ENCODE assay signal across 9 mouse cellular contexts in the genomic region with DNA sequence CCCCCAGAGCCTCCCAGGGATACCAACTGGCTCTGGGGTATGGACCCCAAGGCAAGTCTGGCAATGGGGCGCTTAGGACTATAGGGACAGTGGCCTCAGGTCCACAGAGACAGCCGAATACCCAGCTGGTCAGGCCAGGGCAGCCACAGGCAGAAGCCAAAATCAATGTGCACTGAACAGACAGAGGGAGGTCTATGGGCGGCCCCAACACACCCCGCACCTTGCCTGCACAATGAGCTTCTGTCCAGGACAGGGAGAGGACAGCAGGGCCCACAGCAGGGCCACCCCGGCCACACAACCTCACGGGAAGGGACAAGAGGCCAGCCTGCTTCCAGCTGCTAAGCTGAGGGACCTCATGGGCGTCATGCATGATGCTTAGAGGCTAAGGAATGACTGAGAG. TPM values are rescaled to one million over a fixed set of nuclear protein-coding genes. Genes with fewer than 3 reads are reported as not detected.
DNase-seq lines count a peak whose midpoint lies in the region; ATAC-seq lines count a peak whose summit lies in the region.
"Had no signal": no experiment of that assay in that cellular context is flagged by ENCODE, and none has a peak within 500 bp of the region (broad histone marks: within the 10 kb centered on the region; RNA-seq: fewer than 3 reads in every experiment).

No protein-coding gene starts in this region.

- intact Hi-C loops in left cerebral cortex, postnatal 25 days (cut with DNase I) = loop anchor here (2.0 kb wide), 1 partner anchor 20 kb away; no protein-coding TSS in a partner anchor

- no peaks in the 10 kb centered on the region for H3K36me3 ChIP-seq in midbrain, embryonic 16.5 days (ENCODE audit: control insufficient read depth, insufficient read depth, low read length)
- H3K36me3 ChIP-seq: liver, embryonic 15.5 days had no signal

- 42% methylated on average over 7 of the region's 7 CpGs for WGBS in midbrain, embryonic 16.5 days

- H3K27me3 ChIP-seq in midbrain, embryonic 16.5 days (ENCODE audit: control insufficient read depth, insufficient read depth, low read depth, low read length) = peaks cover 51% of the 10 kb centered on the region

- H3K27ac ChIP-seq in midbrain, embryonic 16.5 days (ENCODE audit: low read length) = peak overlapping the region; percentile 74
- H3K27ac ChIP-seq: liver, embryonic 15.5 days had no signal

- H3K4me1 ChIP-seq in midbrain, embryonic 16.5 days (ENCODE audit: control insufficient read depth, insufficient read depth, low read length) = peaks cover 7% of the 10 kb centered on the region; the same call in 1 of the 2 replicates

- H3K9ac ChIP-seq in midbrain, embryonic 16.5 days (ENCODE audit: low read depth, low read length) = no peak overlapping the region
- H3K9ac ChIP-seq: liver, embryonic 15.5 days had no signal

- ATAC-seq in midbrain, embryonic 16.5 days = peak; percentile 47

- 0 out of 2 replicates have a peak overlapping the region, but pooled peaks have one; percentile 7 for H3K4me2 ChIP-seq in midbrain, embryonic 16.5 days (ENCODE audit: low read length)
- H3K4me2 ChIP-seq: liver, embryonic 15.5 days had no signal

- peak; percentile 43 to 61 for DNase-seq in left cerebral cortex, postnatal 25 days (ENCODE audit: low spot score in 2 of 2)
- DNase-seq in left cerebral cortex, adult 18-20 months (ENCODE audit: low spot score in 2 of 2) = no peak
- peak; percentile 65 to 78 for DNase-seq in cerebellum, postnatal 14 days
- peak; percentile 47 for DNase-seq in gastrocnemius, postnatal 10 days
- DNase-seq in retina, postnatal 1 day = no peak
- no peak for DNase-seq in retina, embryonic 14.5 days (ENCODE audit: low spot score)

- H3K4me3 ChIP-seq in midbrain, embryonic 16.5 days (ENCODE audit: low read depth, low read length) = no peak overlapping the region
- H3K4me3 ChIP-seq: erythroblast, embryonic 14.5 days; liver, embryonic 15.5 days had no signal

- H3K9me3 ChIP-seq in midbrain, embryonic 16.5 days (replicated peaks; ENCODE audit: control insufficient read depth, low read length, poor library complexity, severe bottlenecking) = no peaks in the 10 kb centered on the region
- H3K9me3 ChIP-seq: liver, embryonic 15.5 days had no signal

RNA-seq across cellular contexts. Expression of a gene that starts 5.7 kb away (rescaled TPM):
- 100 to 1,000 TPM; 273 to 322 TPM for total RNA-seq in left cerebral cortex, postnatal 25 days (2021)
- total RNA-seq in left cerebral cortex, adult 18-20 months (2021) = 100 to 1,000 TPM; 291 to 300 TPM
- total RNA-seq in gastrocnemius, postnatal 10 days (2021) = 100 to 1,000 TPM; 598 to 734 TPM
- polyA plus RNA-seq in midbrain, embryonic 16.5 days (2015; fragmentation: Nextera tagmentation; extraction: Ambion mirVana) = 44.1 and 55.4 TPM in 2 replicates

RNA-seq across cellular contexts. Expression of a gene that starts 28.1 kb away (rescaled TPM):
- 1 to 10 TPM; 8.3 to 9.5 TPM for total RNA-seq in left cerebral cortex, postnatal 25 days (2021)
- total RNA-seq in left cerebral cortex, adult 18-20 months (2021) = 10 to 100 TPM; 10.2 to 10.8 TPM
- 1 to 10 TPM; 5.8 to 7.3 TPM for total RNA-seq in gastrocnemius, postnatal 10 days (2021)
- polyA plus RNA-seq in midbrain, embryonic 16.5 days (2015; fragmentation: Nextera tagmentation; extraction: Ambion mirVana) = 11.7 and 12.4 TPM in 2 replicates

RNA-seq across cellular contexts. Expression of a gene that starts 36.8 kb away (rescaled TPM):
- 10 to 100 TPM; 23.4 to 24.7 TPM for total RNA-seq in left cerebral cortex, postnatal 25 days (2021)
- 10 to 100 TPM; 26.6 to 28.5 TPM for total RNA-seq in left cerebral cortex, adult 18-20 months (2021)
- 10 to 100 TPM; 30.3 to 33.4 TPM for total RNA-seq in gastrocnemius, postnatal 10 days (2021)
- polyA plus RNA-seq in midbrain, embryonic 16.5 days (2015; fragmentation: Nextera tagmentation; extraction: Ambion mirVana) = 35.0 and 37.4 TPM in 2 replicates

RNA-seq across cellular contexts. Expression of a gene that starts 46.0 kb away (rescaled TPM):
- 10 to 100 TPM; 67.8 to 73.7 TPM for total RNA-seq in left cerebral cortex, postnatal 25 days (2021)
- 10 to 100 TPM; 78.9 to 79.8 TPM for total RNA-seq in left cerebral cortex, adult 18-20 months (2021)
- total RNA-seq in gastrocnemius, postnatal 10 days (2021) = 100 to 1,000 TPM; 124 to 130 TPM
- 80.7 and 85.6 TPM in 2 replicates for polyA plus RNA-seq in midbrain, embryonic 16.5 days (2015; fragmentation: Nextera tagmentation; extraction: Ambion mirVana)

RNA-seq across cellular contexts. Expression of a gene that starts 52.2 kb away (rescaled TPM):
- total RNA-seq in left cerebral cortex, postnatal 25 days (2021) = 100 to 1,000 TPM; 562 to 564 TPM
- total RNA-seq in left cerebral cortex, adult 18-20 months (2021) = 100 to 1,000 TPM; 456 to 475 TPM
- total RNA-seq in gastrocnemius, postnatal 10 days (2021) = 100 to 1,000 TPM; 234 to 286 TPM
- polyA plus RNA-seq in midbrain, embryonic 16.5 days (2015; fragmentation: Nextera tagmentation; extraction: Ambion mirVana) = 662 and 691 TPM in 2 replicates

Comparison
In these comparisons a context has a peak if more than half of its experiments do, and no peak if none do; other contexts are left out.
1. DNase-seq: peak in left cerebral cortex, postnatal 25 days (2 of 2), cerebellum, postnatal 14 days (2 of 2) and gastrocnemius, postnatal 10 days (single experiment); none in left cerebral cortex, adult 18-20 months (0 of 2), retina, postnatal 1 day (single experiment) and retina, embryonic 14.5 days (single experiment).